Mouse (Mus musculus): ENCODE measurements around the gene Nckap5.

DNA sequence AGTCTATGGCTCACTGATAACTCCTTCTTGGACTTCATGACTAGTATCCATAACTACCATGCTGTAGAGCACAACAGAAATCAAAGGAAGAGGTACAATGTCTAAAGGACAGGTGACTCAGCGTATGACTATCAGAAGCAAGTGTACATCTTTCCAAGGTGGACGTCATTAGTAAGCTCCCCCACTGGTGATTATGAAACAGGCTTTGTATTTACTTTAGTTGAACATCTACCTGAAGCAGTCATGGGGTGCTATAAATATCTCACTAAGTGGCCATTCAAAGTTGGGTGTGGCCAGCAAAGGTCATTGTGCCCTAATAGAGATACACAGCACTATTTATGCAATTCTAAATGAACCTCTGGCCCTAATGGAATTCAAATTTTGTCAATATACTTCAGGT is 157.4 kb downstream of the Nckap5 start:
- TF ChIP-seq GATA1 (IDR thresholded peaks at IDR 0.05; ENCODE audit: borderline replicate concordance, low read length) (no peak), FLI1 (IDR thresholded peaks at IDR 0.05; ENCODE audit: low read length) (no peak)

Measured in megakaryocyte, embryonic 14.5 days (primary cell).